Mouse (Mus musculus) adrenal gland, adult 8-10 months (tissue): Measurements from ENCODE around the gene Tshz2. TPM values are rescaled to one million over a fixed set of nuclear protein-coding genes. Genes with fewer than 3 reads are reported as not detected.
A peak's percentile ranks its signal among the peaks of the same experiment; 100 is the strongest.

Experiments used
- DNase-seq: peaks from one replicate; pipeline ENCODE4 v3.0.0; 2022
- total RNA-seq, 4 experiments: library from RNA; stranded (reverse); gene quantifications; 2 replicates each; pipeline ENCODE4 v1.2.4; 2022

Tshz2 gene
- total RNA-seq, 4 experiments from 2014 or later, result 40.4 to 58.6 (median 47.5) TPM

DNA sequence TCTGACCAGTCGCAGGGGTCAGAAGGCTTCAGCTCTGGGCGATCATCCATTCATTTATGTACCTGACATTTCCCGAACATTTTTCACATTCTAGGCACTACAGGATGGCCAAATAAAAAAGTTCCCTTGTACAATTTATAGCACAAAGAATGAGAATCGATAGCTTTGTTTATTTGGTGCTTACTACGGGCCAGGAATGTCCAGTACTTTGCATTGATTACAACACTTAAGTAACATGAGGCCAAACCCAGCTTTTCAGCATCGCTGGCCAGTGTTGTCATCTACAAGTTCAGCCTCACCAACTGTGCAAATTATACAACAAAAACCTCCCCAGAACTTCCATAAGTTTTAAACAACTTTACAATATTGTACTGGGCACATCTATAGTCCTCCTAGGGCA, 315.3 kb downstream of the Tshz2 start:
- no peak for DNase-seq

DNA sequence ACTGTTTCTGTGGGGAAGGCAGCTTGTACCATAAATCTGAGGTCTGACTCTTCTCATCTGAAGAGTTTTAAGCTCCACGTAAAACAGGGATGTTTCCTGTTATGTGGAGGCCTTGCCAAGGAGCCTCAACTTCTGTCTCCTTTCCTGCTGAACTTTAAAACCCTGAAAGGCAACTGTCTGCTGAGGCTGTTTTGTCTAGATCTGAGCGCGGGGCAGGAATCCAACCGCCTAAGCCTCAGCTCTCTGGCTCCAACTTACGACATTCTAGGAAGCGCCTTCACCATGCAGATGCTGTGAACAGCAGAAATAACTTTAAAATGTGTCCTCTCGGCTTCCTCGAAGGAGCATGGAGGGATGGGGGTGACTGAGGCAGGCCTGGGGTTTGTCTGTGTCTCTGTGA, 318.2 kb downstream of the Tshz2 start:
- no peak for DNase-seq

DNA sequence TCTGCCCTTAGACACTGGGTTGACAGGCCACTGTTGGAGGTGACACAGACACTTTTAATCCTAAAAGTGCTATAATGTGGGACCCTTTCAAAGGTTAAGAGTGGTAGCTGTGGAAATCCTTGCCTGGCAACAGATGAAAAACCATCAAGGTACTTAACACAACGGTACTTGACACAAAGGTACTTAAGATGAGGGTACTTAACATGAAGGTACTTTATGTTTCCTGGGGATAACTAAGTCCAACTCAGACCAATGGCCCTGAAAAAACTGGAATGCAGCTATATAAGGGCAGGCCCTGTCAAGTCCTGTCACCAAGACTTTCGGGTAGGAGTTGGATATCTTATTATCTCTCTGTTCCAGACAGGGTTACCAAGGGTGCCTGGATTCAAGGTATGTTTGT, 320.2 kb downstream of the Tshz2 start:
- DNase-seq, result no peak

DNA sequence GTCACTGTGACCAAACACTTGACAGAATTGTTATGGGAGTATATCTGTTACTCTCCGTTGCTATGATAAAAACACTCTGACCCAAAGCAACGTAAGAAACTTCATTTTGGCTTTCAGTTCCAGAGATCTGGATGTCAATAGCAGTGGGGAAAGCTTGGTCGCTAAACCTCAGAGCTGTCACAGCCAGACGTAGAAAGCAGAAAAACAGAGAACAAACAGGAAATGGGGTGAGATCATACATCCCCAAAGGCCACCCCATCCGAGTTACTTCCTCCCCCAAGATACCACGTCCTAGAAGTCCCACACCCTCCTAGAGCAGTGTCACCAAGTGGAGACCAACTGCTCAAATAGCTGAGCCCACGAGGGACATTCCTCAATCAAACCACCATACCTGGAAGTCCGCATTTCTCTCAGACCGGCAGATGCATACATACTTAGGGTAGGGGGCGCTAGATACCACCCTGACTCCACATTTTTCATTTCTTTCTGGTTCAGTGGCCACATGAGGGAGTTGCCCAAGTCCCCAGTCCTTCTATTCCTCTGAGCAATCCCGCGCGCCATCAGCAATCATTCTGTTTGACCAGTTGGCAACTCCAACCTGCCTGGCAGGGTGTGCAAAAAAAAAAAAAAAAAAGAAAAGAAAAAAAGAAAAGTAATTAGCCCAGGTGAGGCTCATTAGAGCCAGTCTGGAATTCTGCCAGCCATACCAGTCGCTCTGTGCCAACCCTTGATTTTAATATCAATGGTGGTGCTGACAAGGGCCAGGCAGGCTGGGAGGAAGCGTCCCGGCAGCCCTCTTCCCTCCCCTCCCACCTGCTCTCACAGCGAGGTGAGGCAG, 326.1 kb downstream of the Tshz2 start:
- DNase-seq, result no peak

DNA sequence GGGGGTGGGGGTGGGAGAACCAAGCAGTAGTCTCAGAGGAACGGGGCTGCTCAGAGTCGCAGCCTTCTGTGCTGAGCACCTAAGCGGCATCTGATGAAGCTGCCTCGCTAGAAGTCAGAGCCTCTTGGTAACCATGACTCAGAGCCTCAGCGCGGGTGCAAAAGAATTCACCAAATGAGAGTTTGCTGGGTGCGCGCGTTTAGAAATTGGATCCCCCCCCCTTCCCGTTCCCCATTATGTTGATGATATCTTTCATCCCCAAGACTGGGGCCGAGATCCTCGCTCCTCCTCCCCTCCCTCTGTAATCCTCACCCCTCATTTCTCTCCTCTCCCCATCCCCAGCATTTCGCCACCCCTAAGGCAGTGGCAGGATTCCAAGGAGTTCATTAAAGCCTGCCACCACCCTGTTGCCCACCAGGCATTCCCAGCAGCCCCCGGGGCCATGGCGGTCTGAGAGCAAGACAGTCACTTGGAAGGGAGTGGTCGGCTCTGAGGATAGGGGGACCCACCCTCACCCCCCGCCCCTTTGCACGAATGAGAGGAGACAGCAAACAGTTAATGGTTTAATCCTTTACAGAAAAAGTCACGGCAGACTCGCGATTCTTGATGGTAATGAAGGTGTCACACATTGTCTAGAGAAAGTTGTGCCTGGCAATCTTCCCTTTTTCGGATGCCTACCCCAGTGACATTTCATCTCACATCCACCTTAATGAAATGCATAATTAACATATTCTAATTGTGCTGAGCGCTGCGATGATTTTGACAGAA, 328.8 kb downstream of the Tshz2 start:
- DNase-seq, result no peak

DNA sequence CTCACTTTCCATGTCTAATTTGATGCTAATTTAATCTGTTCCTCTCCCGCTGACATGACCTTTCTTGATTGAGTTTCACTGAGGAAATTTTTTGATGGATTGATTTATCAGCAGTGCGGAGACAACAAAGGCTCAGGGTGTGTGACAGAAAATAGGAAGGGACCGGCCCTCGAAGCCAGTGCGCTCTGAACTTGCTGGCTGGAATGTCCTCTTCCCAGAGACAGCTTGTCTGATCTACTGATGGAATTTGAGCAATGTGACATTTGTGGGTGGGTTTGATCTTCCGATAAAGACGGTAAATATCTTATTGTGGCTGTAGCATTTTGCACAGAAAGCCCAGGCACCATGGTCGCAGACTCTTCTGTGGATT, 329.4 kb downstream of the Tshz2 start:
- DNase-seq, result no peak

DNA sequence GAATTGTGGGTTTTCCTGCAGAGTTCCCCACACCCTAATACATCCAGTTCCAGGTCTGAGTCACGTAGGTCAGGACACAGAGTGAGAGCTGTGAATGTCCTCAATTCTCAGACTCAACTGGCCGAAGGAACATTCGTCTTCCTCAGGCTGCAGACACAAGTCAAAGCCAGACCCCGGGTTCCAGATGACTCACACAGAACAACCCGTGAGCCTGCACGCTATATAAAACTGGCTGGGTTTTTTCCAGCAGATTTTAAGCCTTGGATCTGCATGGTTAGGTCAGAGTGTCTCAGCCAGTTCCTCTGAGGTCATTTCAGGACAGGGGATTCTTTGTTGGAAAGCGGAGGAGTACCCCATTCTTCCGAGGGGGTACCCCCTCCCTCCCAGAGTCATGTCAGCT, 330.0 kb downstream of the Tshz2 start:
- DNase-seq, result peak; percentile 20

DNA sequence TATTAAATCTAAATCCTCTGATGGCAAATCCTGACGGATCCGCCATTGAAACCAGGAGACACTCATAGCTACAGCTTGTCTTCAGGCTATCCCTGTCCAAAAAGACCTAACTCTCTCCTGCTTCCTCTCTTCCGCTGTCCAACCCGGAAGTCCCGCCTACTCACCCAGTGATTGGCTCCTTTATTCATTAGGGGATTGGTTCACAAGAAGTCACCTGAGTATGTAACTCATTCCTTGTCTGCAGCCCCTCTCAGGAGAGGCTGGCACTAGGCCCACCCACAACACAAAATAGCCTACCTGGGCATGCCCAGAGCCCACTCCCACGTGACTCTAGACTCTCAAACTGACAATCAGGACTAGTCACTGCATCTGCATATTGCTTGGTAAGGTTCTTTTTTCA, 337.7 kb downstream of the Tshz2 start:
- no peak for DNase-seq

DNA sequence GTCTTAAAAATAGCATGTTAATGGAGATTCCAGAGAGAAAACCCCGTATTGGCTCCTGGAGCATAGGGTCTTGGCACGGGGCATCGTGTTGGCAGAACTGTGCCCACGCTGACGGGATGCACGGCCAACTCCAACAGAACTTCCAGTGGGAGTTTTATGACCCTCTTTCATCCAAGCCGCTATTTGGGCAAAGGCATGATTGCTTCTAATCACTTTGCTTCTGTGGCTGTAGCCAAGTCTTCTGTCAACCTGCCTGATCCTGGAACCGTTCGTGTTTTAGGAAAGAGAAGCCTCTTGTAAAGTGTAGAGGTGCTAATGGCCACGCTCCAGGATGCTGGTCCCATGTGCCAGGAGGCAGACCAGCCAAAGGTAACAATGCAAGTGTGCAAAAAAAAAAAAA, 350.1 kb downstream of the Tshz2 start:
- no peak for DNase-seq

DNA sequence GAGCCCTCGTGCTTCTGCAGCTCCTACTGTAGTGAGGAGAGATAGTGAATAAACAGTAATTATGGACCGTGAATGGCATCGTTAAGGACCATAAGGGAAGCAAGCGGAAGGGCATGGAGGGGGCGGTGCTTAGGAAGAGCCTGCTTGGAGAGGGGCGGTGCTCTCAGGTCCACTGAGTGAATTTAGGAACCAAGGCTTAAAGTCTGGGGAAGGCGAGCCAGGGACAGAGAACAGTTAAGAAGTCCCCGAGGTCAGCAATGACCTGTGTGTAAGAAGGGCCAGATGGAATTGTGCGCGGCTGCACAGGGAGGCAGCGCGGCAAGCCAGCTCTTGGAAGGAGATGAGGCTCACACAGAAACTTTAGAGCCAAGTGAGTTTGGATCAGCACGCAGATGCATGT, 354.4 kb downstream of the Tshz2 start:
- no peak for DNase-seq

DNA sequence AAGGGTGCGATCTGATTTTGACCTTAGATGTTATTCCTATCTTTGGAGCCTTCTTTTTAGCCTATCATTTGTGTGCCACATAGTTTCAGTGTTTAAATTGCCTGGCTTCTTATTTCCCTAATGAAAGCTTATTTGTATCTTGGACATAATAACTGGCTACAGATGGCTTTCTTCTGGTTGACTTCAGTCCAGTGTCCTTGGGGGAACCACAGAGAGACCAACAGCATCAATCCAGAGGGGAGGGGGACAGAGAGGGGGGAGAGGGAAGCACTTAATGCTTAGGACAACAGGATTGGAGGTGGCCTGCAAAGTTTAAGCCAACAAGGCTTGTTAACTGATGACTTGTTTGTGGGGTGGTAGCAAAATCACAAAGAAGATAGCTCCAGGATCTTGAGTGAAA, 356.4 kb downstream of the Tshz2 start:
- no peak for DNase-seq

DNA sequence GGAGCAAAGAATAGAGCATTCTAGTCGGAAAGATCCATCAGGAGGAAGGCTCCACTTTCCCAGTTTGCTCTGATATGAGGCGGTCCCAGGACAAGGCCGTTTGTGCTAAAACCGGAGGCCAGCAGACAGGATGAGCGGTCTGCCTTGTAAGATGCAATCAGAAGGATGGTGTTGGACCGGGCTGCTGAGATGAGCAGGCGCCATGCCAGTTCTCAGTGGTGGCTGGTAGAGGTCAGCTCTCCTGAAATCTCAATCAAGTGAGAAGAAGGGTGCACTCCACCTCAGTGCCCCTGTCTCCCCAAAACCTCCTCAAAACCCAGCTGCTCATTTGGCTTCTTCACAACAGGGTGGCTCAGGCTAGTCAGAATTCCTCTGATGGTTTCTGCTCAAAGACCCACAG, 358.2 kb downstream of the Tshz2 start:
- no peak for DNase-seq

DNA sequence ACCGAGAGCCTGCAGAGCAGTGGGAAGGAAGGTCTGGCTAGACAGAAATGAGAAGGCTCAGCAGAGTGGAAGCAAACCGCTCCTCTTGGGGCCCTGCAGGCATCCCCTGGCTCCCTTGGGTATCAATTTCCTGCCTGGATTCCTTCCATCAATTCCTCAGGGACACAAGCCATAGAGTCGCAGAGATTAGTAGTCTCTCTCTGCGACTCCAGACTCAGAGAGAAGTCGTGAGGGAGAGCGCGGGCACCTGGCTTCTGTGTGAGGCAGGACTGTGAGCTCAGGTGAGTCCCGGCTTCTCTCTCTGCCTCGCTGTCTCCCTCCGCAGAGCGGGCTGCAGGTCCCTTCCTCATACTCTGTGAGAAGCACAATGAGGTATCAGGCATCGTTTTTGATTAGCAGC, 363.2 kb downstream of the Tshz2 start:
- no peak for DNase-seq

DNA sequence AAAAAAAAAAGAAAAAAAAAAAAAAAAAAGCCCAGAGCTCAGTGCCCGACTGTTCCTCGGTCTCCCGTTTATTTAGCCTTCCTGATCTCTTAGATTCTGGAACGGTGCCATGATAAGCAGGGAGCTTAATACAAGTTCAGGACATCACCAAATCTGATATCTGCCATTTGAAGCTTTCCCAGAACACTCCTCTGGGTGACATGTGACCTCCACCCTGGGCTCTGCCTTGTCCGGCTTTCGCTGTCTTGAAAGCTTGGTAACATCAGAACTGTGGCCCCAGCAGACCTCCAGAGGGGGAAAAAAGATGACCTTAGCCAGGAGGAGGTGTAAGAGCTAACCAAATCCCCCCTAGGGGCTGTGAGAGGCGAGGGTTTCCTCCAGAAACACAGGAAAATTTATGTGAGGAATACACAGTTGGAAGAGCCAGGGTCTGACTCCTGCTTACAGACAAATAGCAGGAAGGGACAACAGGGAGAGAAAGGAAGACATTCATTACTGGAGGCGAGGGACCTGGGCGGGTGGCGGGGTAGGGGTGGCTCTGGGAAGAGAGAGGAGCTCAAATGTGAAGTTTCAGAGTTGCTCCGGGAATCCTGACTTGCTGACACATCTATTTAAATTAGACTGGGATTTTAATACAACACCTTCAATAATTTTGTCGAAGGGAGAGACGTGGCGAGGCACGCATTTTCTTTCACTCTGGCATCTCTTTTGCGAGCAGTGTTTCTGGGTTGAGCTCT, 363.9 kb downstream of the Tshz2 start:
- DNase-seq, result no peak

DNA sequence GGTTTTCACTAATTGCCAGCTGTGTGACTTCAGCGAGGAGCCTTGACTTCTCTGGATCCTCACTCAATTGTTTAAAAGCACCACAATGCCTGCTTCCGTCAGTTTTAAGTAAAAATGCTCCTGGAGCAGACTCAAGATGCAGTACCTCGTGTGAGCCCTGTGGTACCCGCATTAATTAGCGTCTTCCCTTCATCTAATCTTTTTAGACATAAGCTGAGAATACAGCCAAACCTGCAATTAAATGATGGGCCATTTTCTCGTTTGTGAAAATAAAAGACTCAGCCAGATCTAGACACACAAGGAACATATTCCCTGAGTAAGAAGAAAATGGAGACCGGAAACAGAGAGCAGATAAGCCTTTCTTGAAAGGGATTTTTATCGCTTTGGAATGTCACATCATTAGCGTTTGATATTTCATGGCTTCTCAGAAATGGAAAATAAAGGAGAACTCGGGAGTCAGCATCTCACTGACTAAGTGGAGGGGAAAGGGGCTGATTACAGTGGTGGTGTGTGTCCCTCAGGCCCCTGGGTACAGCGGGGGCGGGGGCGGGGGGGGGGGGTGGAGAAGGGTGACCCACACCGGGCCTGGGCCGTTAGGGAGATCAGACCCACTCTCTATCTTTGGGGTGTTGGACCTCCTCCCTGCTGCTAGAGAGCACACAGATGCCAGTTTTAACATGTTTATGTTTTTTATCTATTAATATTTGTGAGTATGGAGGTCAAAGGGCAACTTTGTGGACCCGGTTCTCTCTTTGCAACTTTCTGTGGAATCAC, 364.6 kb downstream of the Tshz2 start:
- no peak for DNase-seq

DNA sequence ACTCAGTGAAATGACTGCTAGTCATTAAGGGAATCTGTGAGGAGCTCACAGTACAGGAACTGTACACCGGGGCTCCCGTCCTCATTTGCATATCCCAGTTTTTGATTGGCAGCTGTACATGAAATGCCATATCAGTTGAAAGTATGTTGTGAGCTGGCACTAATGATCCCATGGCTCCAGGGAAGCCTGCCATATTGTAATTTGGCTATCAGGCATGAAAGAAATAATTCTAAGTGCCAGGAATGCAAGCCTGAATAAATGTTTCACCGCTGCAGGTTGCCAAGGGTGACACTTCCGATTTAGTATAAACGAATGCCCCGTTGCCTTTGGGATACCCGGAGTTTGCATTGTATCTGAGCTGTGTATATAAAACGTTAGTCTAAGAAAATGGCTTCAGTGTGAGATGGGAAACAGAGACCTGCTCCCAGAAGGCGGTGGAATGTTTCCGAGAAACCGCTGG, 366.1 kb downstream of the Tshz2 start:
- DNase-seq, result no peak

DNA sequence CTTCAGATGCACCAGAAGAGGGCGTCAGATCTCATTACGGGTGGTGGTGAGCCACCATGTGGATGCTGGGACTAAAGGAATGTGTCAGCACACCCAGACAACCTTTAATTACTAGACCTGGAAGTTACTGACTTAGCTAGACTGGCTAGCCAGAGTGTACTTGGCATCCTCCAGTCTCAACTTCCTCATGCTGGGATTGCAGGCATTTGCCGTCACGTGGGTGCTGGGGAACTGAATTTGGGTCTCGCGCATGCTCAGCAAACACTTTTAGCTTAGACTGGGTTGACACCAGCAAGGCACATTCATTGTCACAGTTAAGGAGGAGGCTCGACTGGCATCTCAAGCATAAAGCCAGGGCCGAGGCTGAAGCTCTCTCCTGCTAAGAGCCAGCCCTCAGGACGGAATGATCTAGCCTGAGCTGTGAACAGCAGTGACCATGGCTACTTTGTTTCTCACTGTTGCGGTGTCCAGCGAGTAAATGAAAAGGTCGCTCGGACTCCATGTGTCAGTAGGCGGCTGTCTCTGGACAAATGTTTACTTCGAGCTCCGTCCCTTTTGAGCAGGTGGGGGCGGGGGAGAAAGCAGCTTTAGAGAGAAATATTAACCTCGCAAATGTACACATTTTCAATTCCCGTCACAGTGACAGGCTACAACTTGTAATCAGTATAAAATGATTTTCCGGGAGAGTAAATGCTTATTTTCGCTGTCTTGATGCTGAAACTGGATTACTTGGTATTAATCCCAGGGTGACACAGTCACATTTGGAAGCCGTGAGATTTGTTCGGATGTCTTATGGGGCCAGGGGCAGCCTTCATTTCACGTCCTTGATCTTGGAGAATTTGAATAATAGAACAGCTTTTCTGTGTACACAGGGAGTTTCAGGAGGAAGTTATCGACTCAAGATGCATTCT, 370.0 kb downstream of the Tshz2 start:
- no peak for DNase-seq

DNA sequence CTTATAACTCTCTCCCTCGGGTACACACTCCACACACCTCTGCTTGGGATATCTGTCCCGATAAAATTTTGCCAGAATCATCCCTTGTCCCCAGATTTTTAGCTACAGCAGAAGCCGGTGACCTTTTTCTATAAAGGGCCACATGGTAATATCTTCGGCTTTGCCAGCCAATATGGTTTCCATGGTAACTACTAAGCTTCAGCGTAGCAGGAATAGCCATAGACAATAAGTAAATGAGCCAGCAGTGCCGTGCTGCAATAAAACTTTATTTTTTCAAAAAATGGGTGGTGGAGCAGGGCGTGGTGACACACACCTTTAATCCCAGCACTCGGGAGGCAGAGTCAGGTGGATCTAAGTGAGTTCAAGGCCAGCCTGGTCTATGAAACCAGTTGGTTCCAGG, 370.9 kb downstream of the Tshz2 start:
- DNase-seq, result no peak

DNA sequence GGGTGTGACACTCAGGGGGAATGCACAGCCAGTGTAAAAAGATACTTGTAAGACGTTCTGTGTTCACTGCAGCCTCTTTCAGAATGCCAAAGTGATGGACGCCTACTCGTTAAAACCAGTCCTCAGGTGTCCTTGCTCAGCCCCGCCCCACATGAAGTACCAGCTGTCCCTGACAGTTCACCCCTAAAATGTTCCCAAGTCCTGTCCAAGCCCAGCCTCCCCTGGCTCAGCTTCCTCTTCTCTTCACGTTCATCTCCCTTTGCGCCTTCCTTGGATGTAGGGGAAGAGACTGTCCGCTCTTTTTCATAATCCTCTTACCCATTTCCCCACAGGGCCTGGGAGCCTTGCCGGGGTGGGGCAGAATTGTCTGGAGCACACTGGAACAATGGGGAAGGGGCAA, 374.0 kb downstream of the Tshz2 start:
- no peak for DNase-seq

DNA sequence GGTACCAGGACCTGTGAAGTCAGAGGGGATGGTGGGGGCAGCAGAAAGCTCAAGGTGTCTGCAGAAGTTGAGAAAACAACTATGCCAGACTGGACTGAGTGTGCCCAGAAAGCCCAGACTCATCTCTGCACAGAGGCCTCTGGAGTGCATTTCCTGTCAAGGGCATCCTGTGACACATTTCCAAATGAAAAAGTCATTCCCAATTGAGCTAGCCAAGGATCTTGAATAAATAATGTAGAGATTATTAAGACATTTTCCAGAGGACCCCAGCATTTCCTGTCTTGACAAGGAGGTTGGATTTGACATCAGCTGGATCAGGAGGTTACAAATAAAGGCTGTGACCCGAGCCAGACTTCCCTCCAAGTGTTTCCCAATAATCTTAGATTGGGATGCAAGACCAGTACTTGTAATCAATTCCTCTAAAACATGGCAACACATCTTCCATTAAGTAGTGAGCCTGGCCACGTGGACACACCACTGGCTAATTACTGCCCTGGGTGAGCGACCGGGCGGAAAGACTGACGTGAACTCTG, 374.7 kb downstream of the Tshz2 start:
- DNase-seq, result no peak

DNA sequence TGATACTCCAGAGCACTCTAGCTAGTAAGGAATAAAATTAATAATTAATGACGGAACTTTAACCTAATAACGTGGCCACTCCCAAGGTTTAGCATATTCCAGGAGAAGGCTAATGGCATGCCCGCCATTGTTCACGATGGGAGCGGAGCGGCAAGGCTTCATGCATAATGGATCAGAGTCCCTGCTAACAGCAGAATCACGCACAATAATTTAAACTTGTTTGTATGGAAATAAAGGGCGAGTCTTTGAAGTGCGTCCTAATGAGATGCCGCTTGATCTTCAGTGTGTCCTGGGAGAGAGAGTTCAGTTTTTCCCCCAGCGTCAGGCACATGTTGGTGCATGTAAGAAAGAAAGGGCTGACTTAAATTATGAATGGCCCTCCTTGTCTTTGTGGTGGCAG, 376.9 kb downstream of the Tshz2 start:
- DNase-seq, result no peak
